Mouse (Mus musculus): Measurements from ENCODE around the gene Rpl7a. TPM values are rescaled to one million over a fixed set of nuclear protein-coding genes. Genes with fewer than 3 reads are reported as not detected.

Rpl7a gene
- total and polyA plus RNA-seq, 2 experiments, result 398 to 721 TPM

- peak; percentile 46 for DNase-seq (ENCODE audit: extremely low read depth, low read depth, low spot score)
- H3K9ac ChIP-seq (ENCODE audit: low read depth, low read length), result peak overlapping the region; percentile 65
- peaks cover 41% of the 10 kb centered on the region for H3K36me3 ChIP-seq (ENCODE audit: control insufficient read depth, insufficient read depth, low read length)
- H3K4me3 ChIP-seq (ENCODE audit: insufficient read depth, low read depth, low read length), result peak overlapping the region; percentile 66
- H3K27ac ChIP-seq (replicated peaks; ENCODE audit: insufficient read depth, low read depth, low read length), result peak overlapping the region; percentile 59
- H3K27me3 ChIP-seq (ENCODE audit: control insufficient read depth, insufficient read depth, low read length), result no peaks in the 10 kb centered on the region
- peaks cover 11% of the 10 kb centered on the region; the same call in 1 of the 2 replicates for H3K79me2 ChIP-seq (ENCODE audit: control insufficient read depth, insufficient read depth, low read length)
- 0% methylated on average over 13 of the region's 13 CpGs for WGBS
- TF ChIP-seq CTCF (IDR thresholded peaks at IDR 0.05; ENCODE audit: low read depth, low read length), result no peak
- TF ChIP-seq POLR2A (IDR thresholded peaks at IDR 0.05; ENCODE audit: extremely low read depth, insufficient read depth, low read length), result no peak
- peaks cover 31% of the 10 kb centered on the region for H3K4me1 ChIP-seq (ENCODE audit: control insufficient read depth, insufficient read depth, low read length)
Measured at GRCm38 (mm10) chr2:26916738-26917137, 6.2 kb downstream of the Rpl7a start.

- H3K27me3 ChIP-seq (ENCODE audit: control insufficient read depth, insufficient read depth, low read length), result no peaks in the 10 kb centered on the region
- H3K36me3 ChIP-seq (ENCODE audit: control insufficient read depth, insufficient read depth, low read length), result peaks cover 48% of the 10 kb centered on the region
- TF ChIP-seq CTCF (IDR thresholded peaks at IDR 0.05; ENCODE audit: low read depth, low read length) (no peak), POLR2A (IDR thresholded peaks at IDR 0.05; ENCODE audit: extremely low read depth, insufficient read depth, low read length) (no peak)
- no peak overlapping the region for H3K9ac ChIP-seq (ENCODE audit: low read depth, low read length)
- DNase-seq (ENCODE audit: extremely low read depth, low read depth, low spot score), result no peak
- peaks cover 42% of the 10 kb centered on the region for H3K4me1 ChIP-seq (ENCODE audit: control insufficient read depth, insufficient read depth, low read length)
- no peak overlapping the region for H3K27ac ChIP-seq (replicated peaks; ENCODE audit: insufficient read depth, low read depth, low read length)
- 65% methylated on average over 3 of the region's 3 CpGs for WGBS
- H3K4me3 ChIP-seq (ENCODE audit: insufficient read depth, low read depth, low read length), result no peak overlapping the region
- peaks cover 9% of the 10 kb centered on the region; the same call in 1 of the 2 replicates for H3K79me2 ChIP-seq (ENCODE audit: control insufficient read depth, insufficient read depth, low read length)
Measured at GRCm38 (mm10) chr2:26919684-26920083, 9.1 kb downstream of the Rpl7a start.

- no peak overlapping the region for H3K4me3 ChIP-seq (ENCODE audit: insufficient read depth, low read depth, low read length)
- peaks cover 9% of the 10 kb centered on the region; the same call in 1 of the 2 replicates for H3K79me2 ChIP-seq (ENCODE audit: control insufficient read depth, insufficient read depth, low read length)
- no peak overlapping the region for H3K9ac ChIP-seq (ENCODE audit: low read depth, low read length)
- WGBS, result 70% methylated on average over 6 of the region's 6 CpGs
- no peak overlapping the region for H3K27ac ChIP-seq (replicated peaks; ENCODE audit: insufficient read depth, low read depth, low read length)
- H3K27me3 ChIP-seq (ENCODE audit: control insufficient read depth, insufficient read depth, low read length), result no peaks in the 10 kb centered on the region
- H3K4me1 ChIP-seq (ENCODE audit: control insufficient read depth, insufficient read depth, low read length), result peaks cover 42% of the 10 kb centered on the region
- peak; percentile 50 for DNase-seq (ENCODE audit: extremely low read depth, low read depth, low spot score)
- H3K36me3 ChIP-seq (ENCODE audit: control insufficient read depth, insufficient read depth, low read length), result peaks cover 54% of the 10 kb centered on the region
- no peak for TF ChIP-seq POLR2A (IDR thresholded peaks at IDR 0.05; ENCODE audit: extremely low read depth, insufficient read depth, low read length)
- no peak for TF ChIP-seq CTCF (IDR thresholded peaks at IDR 0.05; ENCODE audit: low read depth, low read length)
Measured at GRCm38 (mm10) chr2:26920190-26920855, 9.8 kb downstream of the Rpl7a start.

- TF ChIP-seq CTCF (IDR thresholded peaks at IDR 0.05; ENCODE audit: low read depth, low read length) (no peak), POLR2A (IDR thresholded peaks at IDR 0.05; ENCODE audit: extremely low read depth, insufficient read depth, low read length) (no peak)
- peaks cover 12% of the 10 kb centered on the region; the same call in 1 of the 2 replicates for H3K79me2 ChIP-seq (ENCODE audit: control insufficient read depth, insufficient read depth, low read length)
- no peak overlapping the region for H3K9ac ChIP-seq (ENCODE audit: low read depth, low read length)
- H3K27ac ChIP-seq (replicated peaks; ENCODE audit: insufficient read depth, low read depth, low read length), result peak overlapping the region; percentile 43
- H3K27me3 ChIP-seq (ENCODE audit: control insufficient read depth, insufficient read depth, low read length), result no peaks in the 10 kb centered on the region
- peaks cover 66% of the 10 kb centered on the region for H3K36me3 ChIP-seq (ENCODE audit: control insufficient read depth, insufficient read depth, low read length)
- H3K4me1 ChIP-seq (ENCODE audit: control insufficient read depth, insufficient read depth, low read length), result peaks cover 40% of the 10 kb centered on the region
- peak; percentile 91 for DNase-seq (ENCODE audit: extremely low read depth, low read depth, low spot score)
- H3K4me3 ChIP-seq (ENCODE audit: insufficient read depth, low read depth, low read length), result no peak overlapping the region
- 15% methylated on average over 9 of the region's 9 CpGs for WGBS
Measured at GRCm38 (mm10) chr2:26921784-26922183, 11.2 kb downstream of the Rpl7a start.

- no peak for TF ChIP-seq CTCF (IDR thresholded peaks at IDR 0.05; ENCODE audit: low read depth, low read length)
- TF ChIP-seq POLR2A (IDR thresholded peaks at IDR 0.05; ENCODE audit: extremely low read depth, insufficient read depth, low read length), result no peak
- H3K4me3 ChIP-seq (ENCODE audit: insufficient read depth, low read depth, low read length), result no peak overlapping the region
- H3K27me3 ChIP-seq (ENCODE audit: control insufficient read depth, insufficient read depth, low read length), result no peaks in the 10 kb centered on the region
- peak overlapping the region; percentile 82 for H3K27ac ChIP-seq (replicated peaks; ENCODE audit: insufficient read depth, low read depth, low read length)
- 33% methylated on average over 6 of the region's 6 CpGs for WGBS
- H3K79me2 ChIP-seq (ENCODE audit: control insufficient read depth, insufficient read depth, low read length), result peaks cover 49% of the 10 kb centered on the region
- H3K36me3 ChIP-seq (ENCODE audit: control insufficient read depth, insufficient read depth, low read length), result peaks cover 45% of the 10 kb centered on the region
- peak overlapping the region; percentile 12; the same call in 1 of the 2 replicates for H3K9ac ChIP-seq (ENCODE audit: low read depth, low read length)
- peaks cover 49% of the 10 kb centered on the region for H3K4me1 ChIP-seq (ENCODE audit: control insufficient read depth, insufficient read depth, low read length)
- peak; percentile 68 for DNase-seq (ENCODE audit: extremely low read depth, low read depth, low spot score)
Measured at GRCm38 (mm10) chr2:26927745-26928476, 17.3 kb downstream of the Rpl7a start.
